Mouse (Mus musculus) layer of hippocampus, postnatal 14 days (tissue): ENCODE data around the gene Nck2. TPM values are rescaled to one million over a fixed set of nuclear protein-coding genes. Genes with fewer than 3 reads are reported as not detected.
"Not testable (repeated sequence)": the region's sequence is repeated elsewhere in the genome, so short reads cannot be mapped to it uniquely, and the experiment has no call there.

ENCODE experiments used
- DNase-seq, 2 experiments: peaks; one replicate each; pipeline ENCODE4 v3.0.0; 2021 to 2022; ENCODE audit warnings: low spot score in 2 of 2, mixed read lengths in 1 of 2
- total RNA-seq, 2 experiments: library from RNA; stranded (reverse); gene quantifications; 2 replicates each; pipeline ENCODE4 v1.2.3; 2021

The Nck2 gene
- total RNA-seq, 2 experiments from 2014 or later, result 48.4 to 50.9 TPM

DNA sequence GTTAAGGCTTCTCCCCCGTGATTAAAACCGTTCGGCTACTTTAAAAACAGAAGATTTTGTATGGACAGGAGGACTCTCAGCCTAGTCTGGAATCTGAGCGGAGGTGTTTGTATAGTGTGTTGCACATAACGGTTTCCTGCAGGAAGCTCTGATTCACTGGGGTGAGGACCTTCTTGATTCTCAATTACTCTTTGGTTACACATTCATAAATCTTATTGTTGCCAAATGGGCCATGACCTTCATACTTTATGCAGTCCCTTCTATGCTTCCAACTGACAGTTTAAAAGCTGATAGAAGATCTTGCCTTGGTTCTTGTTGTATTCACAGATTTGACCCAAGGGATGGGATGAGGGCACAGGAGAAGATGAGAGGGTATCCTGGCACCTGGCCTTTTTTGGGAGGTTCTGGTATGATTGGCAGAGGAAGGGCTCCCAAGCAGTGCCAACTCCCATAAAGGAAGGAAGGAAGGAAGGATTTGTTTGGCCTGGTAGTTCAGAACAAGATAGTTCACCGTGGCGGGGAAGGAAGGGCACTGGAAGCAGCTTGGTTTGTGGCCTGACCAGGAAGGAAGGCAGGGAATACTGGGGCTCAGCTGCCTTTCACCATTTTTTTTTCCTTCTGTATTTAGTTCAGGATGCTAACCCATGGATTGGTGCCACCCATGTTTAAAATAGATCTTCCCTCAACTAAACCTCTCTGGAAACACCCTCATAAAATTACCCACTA lies 86.1 kb downstream of the Nck2 start:
- no peak for DNase-seq

DNA sequence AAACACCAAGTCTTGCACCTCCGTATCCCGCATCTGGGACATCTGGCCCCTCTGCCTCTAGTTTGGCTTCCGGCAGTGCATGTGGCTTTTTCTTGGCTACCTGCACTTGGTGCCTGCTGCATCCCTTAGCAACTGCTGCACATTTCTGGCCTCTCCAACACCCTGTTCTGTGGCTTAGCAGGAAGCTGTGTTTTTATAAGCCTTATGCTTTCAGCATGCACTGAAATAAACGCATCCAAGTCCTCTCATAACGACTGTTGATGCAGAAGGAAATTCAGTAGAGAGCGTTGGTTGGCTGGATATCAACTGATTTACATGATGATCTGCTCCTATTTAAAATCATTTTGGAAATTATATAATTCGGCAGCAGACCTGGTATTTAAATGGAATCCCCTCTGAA lies 86.9 kb downstream of the Nck2 start:
- peak in 1 of 2 experiments; percentile 62 for DNase-seq

DNA sequence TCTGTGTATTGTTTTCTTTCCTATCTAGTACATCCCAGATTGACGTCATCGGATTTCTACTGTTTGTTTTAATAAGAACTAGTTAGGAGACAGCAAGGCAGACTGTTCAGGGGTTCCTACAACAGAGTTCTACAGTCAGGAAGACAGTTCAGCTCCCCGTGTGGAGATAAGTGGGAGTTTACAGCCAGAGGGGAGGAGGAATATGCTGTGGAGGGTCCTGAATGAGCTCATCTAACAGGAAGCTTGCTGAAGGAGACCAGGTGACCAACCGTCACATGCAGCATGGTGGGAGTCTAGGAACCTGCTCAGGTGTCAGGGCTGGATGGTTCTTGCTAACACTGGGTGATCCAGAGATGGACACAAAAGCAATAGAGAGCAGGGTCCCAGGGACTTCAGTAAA lies 87.9 kb downstream of the Nck2 start:
- no peak for DNase-seq

DNA sequence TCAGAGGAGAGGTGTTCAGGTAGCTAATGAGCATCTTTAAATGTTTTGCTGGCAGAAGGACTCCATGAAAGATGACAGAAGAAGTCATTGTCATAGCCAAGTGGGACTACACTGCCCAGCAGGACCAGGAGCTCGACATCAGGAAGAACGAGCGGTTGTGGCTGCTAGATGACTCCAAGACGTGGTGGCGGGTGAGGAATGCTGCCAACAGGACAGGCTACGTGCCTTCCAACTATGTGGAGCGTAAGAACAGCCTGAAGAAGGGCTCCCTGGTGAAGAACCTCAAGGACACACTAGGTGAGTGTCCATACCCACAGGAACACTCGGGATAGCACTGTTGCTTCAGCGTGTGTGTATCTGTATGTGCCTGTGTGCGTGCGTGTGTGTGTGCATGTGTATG lies 89.1 kb downstream of the Nck2 start:
- DNase-seq, result not testable (repeated sequence)

DNA sequence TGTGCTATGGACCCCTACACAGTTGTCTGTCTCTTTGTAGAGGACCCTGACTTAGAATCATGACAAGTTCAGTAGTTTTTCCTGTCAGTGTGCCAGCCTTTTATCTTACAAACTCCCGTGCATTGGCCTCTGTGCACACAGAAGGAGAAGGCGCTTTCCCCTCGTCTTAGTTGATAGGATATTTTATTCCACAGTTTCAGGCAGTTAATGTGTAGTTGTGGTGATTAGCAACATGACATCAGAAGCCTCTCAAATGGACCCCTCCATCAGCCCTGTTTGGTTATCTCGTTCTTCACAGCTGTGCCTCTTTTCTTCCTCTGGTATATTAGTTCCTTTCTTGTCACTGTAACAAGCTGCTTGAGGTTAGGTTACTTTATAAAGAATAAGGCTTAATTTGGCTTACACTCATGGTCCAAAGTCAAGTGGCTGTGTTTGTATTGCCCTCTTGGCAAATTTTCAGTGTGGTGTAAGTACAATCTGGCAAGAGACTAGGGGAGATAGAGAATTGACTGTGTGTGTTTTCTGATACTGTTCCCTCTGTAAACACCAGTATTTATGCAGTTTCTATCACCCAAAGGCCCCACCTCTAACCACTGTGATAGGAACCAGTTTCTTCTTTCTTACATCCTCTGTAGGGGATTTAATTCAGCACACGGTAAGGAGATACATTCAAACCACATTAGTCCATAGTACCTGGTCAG lies 89.8 kb downstream of the Nck2 start:
- DNase-seq, result no peak

DNA sequence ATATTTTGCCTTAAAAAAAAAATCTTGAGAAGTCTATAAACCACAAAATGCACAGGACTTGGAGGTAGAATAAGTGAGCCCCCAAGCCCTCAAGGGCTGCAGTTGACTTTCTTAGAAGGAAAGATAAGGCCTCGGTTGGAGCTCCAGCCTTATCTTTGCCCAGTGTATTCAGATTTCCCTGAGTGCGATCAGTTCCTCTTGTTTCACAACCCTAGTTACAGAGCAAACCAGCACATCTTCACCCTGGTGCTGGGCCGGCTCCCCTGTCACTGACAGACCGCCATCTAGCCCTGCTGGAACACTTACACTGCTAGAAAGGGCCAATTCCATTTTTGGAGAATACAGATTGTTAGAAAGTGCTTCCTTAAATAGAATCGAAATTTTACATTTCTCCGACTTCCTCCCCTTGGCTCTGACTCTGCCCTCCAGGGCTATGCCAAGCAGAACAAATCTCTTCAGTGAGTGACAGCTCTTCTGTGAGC lies 91.2 kb downstream of the Nck2 start:
- no peak for DNase-seq

DNA sequence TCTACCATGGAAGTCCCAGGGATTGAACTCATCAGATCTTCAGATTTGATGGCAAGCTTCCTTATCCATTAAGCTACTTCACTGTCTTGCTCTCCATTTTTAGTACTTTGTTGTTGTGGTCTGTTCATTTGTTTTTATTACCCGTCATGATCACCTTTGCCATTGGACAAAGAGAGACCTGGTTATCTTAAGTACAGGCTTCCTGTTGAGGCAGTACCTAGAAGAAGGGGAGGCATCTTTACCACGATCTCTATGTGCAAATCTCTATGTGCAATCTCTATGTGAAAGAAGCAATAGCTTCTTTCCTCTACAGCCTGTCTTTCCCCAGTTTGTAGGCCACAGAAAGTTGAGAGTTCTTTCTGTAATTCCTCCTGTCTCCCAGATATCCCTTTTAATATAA lies 91.9 kb downstream of the Nck2 start:
- DNase-seq, result no peak

DNA sequence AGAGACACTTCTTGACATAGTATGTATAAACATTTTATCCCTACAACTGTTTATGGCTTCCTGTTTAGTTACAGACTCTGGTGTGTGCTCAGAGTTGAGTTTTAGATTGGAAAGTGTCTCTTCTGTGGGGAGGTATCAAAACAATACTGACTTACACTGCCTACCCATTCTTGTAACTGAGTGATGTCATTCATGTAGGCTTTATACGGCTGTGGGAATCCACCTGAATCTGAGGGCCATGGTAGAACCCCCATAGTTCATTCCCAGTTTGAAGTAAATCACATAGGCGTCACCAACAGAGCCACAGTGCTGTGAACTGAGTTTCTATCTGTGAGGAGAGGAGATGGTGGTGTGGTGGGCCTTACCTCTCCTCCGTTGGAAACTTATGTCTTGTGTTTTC lies 92.6 kb downstream of the Nck2 start:
- no peak for DNase-seq

DNA sequence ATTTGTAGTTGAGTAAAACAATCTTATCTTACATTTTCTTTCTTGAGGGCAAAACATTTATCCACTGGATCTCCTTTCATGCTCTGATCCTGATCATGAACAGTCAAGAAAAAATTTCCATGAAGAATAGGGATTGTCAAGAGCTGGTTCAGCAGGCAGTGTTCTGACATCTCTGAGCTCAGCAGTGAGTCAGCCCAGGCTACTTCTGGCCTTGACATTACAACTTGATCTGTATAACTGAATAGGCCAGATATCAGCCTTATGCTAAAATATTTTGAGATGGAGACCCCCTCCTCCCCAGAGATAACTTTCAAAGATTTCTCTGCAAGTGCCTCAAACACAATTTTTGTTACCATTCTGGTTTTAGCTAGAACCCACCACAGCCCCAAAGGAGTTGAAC lies 93.1 kb downstream of the Nck2 start:
- no peak for DNase-seq

DNA sequence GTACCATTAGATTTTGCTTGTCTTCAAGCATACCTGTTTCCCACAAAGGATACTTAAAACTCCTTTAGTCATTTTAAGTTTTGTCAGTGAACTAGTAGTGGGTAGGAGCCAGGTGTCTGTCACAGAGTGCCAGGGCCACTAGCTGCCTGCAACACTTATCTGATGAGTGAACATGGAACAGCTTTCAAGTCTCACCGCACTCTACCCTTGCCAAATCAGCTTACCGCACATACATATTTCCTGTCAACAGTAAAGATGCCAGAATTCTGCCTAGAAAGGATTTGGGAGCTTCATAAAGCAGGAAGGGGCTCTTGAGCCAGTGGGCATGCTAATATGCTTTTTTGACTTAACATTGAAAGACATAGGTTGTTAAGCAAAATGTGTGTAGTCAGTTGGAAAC lies 94.3 kb downstream of the Nck2 start:
- no peak for DNase-seq

DNA sequence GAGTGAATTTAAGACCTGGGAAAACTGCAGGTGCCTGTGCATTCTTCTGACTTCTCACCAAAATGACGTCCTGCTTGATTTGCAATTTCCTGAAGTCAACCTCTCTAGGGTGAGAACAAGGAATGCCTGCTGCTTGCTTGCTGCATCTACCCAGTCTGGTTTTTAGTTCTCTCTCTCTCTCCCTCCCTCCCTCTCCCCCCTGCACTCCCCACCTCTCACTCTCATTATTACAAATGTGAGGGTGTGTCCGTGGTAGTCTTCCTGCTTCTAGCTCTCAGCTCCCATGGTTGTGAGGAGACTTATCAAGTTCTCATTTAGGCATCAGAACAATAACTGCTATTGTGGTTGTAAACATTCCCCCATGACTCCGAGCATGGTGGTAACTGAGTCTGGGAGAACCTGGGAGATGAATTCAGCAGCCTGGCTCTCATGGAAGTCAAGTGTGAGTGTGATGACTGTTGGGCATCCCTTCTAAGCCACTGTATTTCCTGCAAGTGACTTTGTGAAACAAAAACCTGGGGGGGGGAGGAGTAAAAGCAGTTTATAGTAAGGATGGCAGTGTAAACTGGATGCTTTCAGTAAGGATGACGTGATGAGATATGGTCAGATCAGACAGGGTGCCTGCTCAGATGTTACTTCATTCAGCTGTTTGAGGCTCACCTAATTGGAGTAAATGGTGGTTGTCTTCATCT lies 95.5 kb downstream of the Nck2 start:
- no peak for DNase-seq

DNA sequence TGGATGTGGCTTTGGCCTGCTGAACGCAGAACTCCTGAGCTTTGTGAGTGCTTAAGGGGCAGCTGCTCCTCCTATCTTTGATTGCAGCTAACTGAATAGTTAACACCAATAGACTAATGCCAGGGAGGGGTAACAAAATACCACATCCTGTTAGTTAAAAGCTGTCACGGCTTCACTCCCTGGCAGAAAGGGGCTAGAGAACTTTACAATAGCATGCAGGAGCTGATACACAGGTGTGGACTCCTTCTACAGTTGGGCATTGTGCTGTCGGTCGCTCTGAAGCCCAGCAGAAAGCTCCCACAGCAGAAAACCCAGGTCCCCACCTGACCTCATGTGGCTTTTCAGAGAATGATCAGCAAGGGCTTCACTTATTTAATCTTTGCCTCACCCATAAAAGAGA lies 98.0 kb downstream of the Nck2 start:
- DNase-seq, result no peak

DNA sequence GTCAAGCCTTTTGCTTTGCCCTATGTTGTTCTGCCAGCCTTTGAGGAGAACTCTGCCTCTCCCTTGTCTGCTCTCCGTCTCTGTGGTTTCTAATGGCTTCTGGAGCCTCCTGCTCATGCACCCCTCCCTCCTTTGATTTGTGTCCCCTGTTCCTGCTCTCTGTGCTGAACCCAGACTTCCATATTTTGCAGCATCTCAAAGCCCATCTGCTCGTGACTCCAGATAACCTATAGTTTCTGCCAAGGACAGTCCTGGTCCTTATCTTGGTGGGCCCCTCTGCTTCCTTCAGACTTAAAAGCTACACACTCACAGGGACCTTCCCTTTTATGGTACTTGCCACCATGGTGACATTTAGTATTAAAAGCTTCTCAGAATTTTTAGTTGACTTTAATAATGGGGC lies 103.3 kb downstream of the Nck2 start:
- no peak for DNase-seq

DNA sequence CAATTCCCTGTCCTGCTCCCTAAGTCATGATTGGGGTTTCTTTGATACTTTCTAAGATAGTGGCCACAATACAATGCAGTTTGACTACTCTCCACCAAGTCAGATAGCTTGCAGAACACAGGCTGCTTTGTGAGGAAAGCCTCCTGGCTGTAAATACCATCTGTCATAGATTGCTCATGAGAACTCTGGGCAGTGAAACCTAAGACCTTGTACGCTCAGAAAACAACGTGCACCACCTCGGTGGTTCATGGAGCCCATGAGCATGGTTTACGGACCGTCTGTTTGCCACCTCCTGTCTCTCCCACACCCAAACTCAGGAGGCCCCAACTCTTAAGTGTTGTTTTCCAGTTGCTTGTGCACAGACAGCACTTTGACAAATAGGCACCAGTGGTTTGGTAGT lies 104.4 kb downstream of the Nck2 start:
- DNase-seq, result no peak

DNA sequence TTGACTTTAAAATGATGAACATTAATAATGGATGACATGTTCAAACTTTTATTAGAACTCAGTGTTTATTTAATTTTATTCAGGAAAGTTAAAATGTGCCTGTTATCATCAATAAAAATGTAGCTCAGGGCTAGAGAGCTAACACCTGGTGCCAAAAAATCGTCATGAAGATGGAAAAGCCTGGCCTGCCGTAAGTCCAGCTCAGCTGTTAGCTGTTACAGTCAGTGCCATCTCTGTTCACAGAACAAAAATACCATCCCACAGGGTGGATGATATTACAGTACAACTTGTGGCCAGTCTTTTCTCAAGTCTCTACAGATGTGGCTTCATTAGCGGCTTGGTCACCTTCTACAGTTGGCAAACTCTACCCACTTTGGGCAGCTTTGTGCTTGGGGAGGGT lies 106.1 kb downstream of the Nck2 start:
- DNase-seq, result no peak

DNA sequence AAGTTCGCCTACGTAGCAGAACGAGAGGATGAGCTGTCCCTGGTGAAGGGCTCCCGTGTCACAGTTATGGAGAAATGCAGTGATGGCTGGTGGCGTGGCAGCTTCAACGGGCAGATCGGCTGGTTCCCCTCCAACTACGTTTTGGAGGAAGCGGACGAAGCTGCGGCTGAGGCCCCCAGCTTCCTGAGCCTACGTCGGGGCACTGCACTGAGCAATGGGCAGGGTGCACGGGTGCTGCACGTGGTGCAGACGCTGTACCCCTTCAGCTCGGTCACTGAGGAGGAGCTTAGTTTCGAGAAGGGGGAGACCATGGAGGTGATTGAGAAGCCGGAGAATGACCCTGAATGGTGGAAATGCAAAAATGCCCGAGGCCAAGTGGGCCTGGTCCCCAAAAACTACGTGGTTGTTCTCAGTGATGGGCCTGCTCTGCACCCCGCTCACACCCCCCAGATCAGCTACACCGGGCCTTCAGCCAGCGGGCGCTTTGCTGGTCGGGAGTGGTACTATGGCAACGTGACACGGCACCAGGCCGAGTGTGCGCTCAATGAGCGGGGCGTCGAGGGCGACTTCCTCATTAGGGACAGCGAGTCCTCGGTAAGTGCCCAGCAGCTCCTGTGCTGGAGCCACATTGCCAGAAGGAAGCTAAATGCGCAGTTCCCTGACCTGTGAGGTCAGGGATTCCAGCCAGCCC lies 109.8 kb downstream of the Nck2 start:
- DNase-seq, result not testable (repeated sequence)

DNA sequence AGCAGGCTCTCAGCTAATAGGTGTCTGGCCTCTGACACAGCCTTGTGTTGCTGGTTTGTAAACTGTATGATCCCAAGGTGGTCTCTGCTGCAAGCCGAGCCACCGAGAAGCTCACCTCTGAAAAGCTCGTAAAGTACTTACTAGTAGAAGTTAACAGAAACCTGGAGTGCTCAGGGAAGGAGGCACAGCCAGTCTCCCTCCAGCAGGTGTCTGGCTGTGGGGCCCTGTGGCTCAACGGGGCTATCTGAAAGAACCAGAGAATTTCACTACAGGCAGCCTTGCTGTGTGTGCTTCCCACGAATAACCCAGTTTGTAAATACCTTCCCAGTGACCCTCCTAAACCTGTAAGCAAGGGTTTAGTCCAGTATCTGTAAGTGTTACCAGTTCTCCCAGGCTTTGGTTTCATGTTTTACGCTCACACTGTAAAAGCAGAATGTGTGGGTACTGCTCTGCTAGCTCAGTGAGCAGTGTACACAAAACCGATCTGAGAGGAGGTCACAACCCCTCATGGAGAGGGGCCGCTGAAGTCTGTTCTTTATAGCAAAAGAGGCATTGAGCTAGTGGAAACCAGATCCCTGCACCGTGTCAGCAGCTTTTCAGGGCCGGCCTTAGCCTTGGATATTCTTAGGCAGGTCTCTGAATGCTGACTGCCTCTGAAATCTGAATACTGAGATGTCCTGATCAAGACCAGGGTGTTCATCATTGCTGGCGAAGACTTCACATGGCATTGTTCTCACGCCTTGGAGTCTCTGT lies 111.0 kb downstream of the Nck2 start:
- no peak for DNase-seq

DNA sequence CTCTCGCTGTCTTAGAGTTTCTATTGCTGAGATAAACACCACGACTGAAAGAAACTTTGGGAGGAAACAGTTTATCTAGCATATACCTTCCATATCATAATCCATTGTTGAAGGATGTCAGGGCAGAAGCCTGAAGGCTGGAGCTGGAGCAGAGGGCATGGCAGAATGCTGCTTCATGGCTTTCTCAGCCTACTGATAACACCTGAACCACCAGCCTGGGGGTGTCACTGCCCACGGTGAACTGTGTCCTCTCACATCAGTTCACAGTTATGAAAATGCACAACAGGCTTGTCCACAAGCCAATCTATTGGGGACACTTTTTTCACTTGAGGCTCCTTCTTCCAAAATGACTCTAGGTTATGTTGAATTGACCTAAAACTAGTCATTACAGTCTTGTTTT lies 114.0 kb downstream of the Nck2 start:
- DNase-seq, result no peak

DNA sequence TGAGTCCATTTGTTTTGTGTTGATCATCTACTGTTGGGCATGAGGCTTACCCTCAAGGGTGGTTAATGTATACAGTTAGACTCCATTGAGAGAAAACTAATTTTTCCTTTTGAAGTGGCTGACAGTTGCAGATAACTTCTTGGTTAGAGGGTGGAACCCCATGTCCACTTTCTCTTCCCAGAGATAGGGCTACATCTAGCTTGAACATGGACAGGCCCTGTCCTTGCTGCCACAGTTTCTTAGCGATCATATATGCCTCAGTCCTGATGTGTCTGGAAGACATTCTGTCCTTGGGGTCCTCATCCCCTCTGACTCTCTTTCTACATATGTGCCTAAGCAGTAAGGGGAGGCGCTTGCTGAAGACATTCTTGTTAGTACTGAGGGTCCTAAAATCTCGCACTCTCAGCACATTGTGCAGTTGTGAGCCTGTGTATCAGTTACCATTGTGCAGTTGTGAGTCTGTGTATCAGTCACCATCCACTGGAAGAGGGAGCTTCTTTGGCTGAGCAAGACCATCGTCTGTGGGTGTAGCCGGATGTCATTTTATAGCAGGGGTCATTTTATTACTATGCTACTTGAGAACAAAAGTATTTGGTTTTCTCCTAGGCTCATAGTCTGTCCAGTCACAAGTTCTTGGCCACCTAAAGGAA lies 114.8 kb downstream of the Nck2 start:
- DNase-seq, result no peak

DNA sequence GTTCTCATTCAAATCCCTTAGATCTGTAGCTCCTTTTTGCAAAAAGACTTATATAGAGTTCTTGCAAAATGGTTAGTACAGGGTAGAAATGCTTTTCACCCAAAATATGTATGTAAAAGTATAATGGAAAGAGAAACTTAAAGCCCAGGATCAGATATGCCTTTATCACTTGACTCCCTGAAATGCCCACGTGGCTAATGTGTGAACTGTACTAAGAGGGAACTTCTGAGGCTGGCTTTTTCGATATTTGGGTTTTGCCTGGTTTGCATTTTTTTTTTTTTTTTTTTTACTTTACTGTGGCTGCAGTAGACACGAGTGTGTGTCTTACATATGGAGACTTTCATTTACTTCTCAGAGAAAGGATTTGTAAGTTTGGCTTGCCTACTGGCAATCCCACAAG lies 116.7 kb downstream of the Nck2 start:
- no peak for DNase-seq
